Mouse (Mus musculus) stomach, embryonic 14.5 days (tissue): ENCODE data around the gene Sh3pxd2a. TPM values are rescaled to one million over a fixed set of nuclear protein-coding genes. Genes with fewer than 3 reads are reported as not detected.

Source experiments
- ATAC-seq: fragments of 200-750 bp; cut with Nextera tagmentation; 2 replicates; pipeline ENCODE4 v1.8.0; 2017; ENCODE audit warnings: low read depth, moderate TSS enrichment; ENCODE audit not compliant: insufficient number of reproducible peaks, insufficient read depth, low FRiP score
- H3K27ac ChIP-seq: fragments of 300-500 bp; sonication (generic); 2 replicates; pipeline ENCODE4 v1.5.1; 2014; ENCODE audit warnings: mild to moderate bottlenecking, low read length, moderate library complexity, mixed read lengths
- H3K27me3 ChIP-seq: fragments of 300-500 bp; sonication (generic); 2 replicates; pipeline ENCODE4 v1.6.1; 2014; ENCODE audit warnings: low read length, control low read depth, mixed read lengths; ENCODE audit not compliant: control insufficient read depth, insufficient read depth
- H3K36me3 ChIP-seq: fragments of 300-500 bp; sonication (generic); 2 replicates; pipeline ENCODE4 v1.6.1; 2014; ENCODE audit warnings: mild to moderate bottlenecking, control low read depth, low read length, moderate library complexity, mixed read lengths; ENCODE audit not compliant: control insufficient read depth, insufficient read depth
- H3K4me1 ChIP-seq: fragments of 300-500 bp; sonication (generic); 2 replicates; pipeline ENCODE4 v1.6.1; 2014; ENCODE audit warnings: low read length, control low read depth, mixed read lengths; ENCODE audit not compliant: control insufficient read depth, insufficient read depth
- H3K4me2 ChIP-seq: fragments of 300-500 bp; sonication (generic); replicated peaks from 2 replicates; pipeline ENCODE4 v1.6.1; 2014; ENCODE audit warnings: low read depth, low read length, control low read depth
- H3K4me3 ChIP-seq: fragments of 300-500 bp; sonication (generic); 2 replicates; pipeline ENCODE4 v1.5.1; 2014; ENCODE audit warnings: low read depth, low read length, control low read depth
- H3K9ac ChIP-seq: fragments of 300-500 bp; sonication (generic); replicated peaks from 2 replicates; pipeline ENCODE4 v1.6.1; 2014; ENCODE audit warnings: low read depth, mild to moderate bottlenecking, control low read depth, low read length, moderate library complexity, mixed read lengths
- H3K9me3 ChIP-seq: fragments of 300-500 bp; sonication (generic); 2 replicates; pipeline ENCODE4 v1.6.1; 2016; ENCODE audit warnings: low read depth, low read length, control low read depth; ENCODE audit not compliant: control insufficient read depth
- WGBS: fragments of 180-500 bp; shearing (Covaris S2); extraction: QIAGEN DNeasy Blood & Tissue Kit; methylation state at CpG from one replicate; pipeline ENCODE4 v1.1.7; 2014; 5-methylcytosine and 5-hydroxymethylcytosine counted together
- polyA plus RNA-seq: library from polyadenylated mRNA; unstranded; fragments of >200 nt; fragmentation: Nextera tagmentation; extraction: Ambion mirVana; gene quantifications from 2 replicates; pipeline ENCODE4 v1.2.1, GENCODE M21; 2014

The Sh3pxd2a gene
- polyA plus RNA-seq, 1 experiment from 2014 or later: 13.7 TPM

DNA sequence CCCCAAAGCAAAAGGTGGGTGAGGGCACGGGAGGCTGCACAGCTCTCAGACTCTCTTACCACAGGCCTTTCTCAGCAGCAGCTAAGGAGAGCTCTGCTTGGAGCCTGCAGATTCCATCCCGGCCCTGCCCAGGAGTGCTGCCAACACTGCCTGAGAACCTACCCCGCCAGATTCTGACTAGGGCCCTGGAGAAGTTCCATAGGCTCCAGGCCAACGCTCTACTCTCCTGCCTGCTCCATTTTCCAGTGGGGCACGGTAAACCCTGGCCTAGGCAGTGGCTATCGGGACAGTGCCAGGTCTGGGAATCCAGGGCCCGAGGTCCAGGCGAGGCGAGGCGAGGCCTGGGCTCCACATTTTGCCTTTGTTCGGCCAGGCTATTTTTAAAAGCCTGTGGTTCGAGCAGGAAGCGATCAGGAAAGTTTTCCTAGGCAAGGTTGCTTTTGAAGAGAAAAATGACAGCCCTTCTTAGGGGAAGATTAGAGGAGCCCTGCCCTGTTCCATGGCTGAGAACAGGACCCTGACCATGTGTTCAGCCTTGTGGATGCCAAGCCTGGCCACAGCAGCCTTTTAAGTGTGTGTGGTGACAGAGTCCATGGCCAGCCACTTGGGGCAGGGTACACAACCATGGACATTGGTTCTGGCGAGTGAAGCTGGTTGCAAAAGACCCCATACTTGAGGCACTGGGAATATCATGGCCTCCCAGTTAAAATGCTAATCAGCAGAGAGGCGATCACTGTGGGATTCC is 184.2 kb downstream of the Sh3pxd2a start:
- WGBS: 77% methylated on average over 15 of the region's 15 CpGs
- Histone ChIP-seq H3K27ac (peak overlapping the region; percentile 72; the same call in 1 of the 2 replicates), H3K9ac (no peak overlapping the region)

DNA sequence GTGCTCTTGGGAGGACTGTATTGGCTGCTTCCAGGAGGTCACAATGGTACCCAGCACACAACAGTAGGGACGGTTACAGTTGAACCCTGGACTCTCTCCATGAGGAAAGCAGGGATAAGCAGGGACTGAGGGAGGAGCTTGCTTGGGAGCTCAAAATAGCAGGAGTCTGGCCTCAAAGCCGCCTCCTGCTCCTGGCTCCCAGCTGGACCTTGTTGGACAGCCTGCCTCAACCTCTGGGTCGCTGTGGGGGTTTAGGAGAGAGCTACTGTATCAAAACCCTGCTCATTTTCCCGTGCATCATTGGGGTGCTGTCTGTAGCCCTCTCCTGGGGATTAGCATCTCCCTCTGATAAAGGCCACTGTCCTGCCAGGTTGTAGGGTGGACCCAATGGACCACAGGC is 184.8 kb downstream of the Sh3pxd2a start:
- ATAC-seq: no peak
- H3K4me3 ChIP-seq: no peak overlapping the region
- H3K27me3 ChIP-seq: no peaks in the 10 kb centered on the region
- peak overlapping the region; percentile 72; the same call in 1 of the 2 replicates for H3K27ac ChIP-seq
- no peaks in the 10 kb centered on the region for H3K9me3 ChIP-seq
- H3K4me1 ChIP-seq: 0 out of 2 replicates have a peak, but pooled peaks cover 9% of the 10 kb centered on the region
- no peak overlapping the region for H3K4me2 ChIP-seq
- peaks cover 60% of the 10 kb centered on the region for H3K36me3 ChIP-seq
- WGBS: 67% methylated on average over 4 of the region's 4 CpGs
- H3K9ac ChIP-seq: no peak overlapping the region

More for the DNA sequence above, 184.2 kb downstream of the Sh3pxd2a start:
- 0 out of 2 replicates have a peak, but pooled peaks cover 9% of the 10 kb centered on the region for H3K4me1 ChIP-seq
- peaks cover 64% of the 10 kb centered on the region for H3K36me3 ChIP-seq
- H3K9me3 ChIP-seq: no peaks in the 10 kb centered on the region
- H3K27me3 ChIP-seq: no peaks in the 10 kb centered on the region
- no peak for ATAC-seq
- no peak overlapping the region for H3K4me2 ChIP-seq
- no peak overlapping the region for H3K4me3 ChIP-seq

DNA sequence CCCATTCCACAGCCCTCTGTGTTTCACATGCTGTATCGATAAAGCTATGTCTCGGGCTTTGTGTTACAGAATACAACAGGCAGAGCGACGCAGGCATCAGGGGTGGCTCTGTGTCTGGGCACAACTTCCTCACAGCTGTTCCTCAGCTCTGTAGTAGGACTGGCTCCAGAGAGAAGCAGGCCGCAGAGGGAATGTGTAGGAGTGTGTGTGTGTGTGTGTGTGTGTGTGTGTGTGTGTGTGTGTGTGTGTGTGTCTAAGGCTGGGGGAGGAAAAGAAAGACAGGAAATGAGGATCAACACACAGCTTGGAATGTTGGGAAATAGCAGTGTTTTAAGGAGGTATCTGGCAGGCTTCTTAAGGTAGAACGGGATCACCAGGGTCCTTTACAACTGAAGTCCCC is 187.5 kb downstream of the Sh3pxd2a start:
- peaks cover 69% of the 10 kb centered on the region for H3K36me3 ChIP-seq

DNA sequence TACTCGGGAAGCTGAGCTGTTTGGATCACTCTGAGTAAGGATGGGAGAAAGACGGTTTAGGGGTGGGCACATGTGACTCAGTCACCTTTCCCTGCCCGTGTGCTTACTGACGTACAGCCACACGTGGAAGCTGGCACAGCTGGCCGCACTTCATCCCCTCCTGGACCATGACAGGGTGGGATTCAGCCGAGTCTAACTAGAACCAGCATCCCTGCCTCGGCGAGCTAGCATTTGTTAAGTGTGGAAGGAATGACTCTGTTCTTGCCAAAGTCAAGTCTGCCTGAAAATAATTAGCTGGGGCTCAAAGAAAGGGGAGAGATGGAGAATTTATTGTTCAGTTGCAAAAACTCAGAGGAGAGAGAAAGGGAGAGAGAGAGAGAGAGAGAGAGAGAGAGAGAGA is 193.7 kb downstream of the Sh3pxd2a start:
- Histone ChIP-seq H3K36me3 (peaks cover 69% of the 10 kb centered on the region), H3K9ac (no peak overlapping the region), H3K4me3 (no peak overlapping the region), H3K4me2 (no peak overlapping the region), H3K27me3 (no peaks in the 10 kb centered on the region), H3K9me3 (no peaks in the 10 kb centered on the region), H3K27ac (no peak overlapping the region), H3K4me1 (no peaks in the 10 kb centered on the region)
- WGBS: 81% methylated on average over 9 of the region's 9 CpGs
- ATAC-seq: no peak

More for the DNA sequence above, 187.5 kb downstream of the Sh3pxd2a start:
- peak overlapping the region; percentile 33; the same call in 1 of the 2 replicates for H3K27ac ChIP-seq
- H3K4me3 ChIP-seq: no peak overlapping the region
- 68% methylated on average over 6 of the region's 6 CpGs for WGBS
- H3K27me3 ChIP-seq: no peaks in the 10 kb centered on the region
- ATAC-seq: no peak
- H3K4me2 ChIP-seq: no peak overlapping the region
- H3K4me1 ChIP-seq: 0 out of 2 replicates have a peak, but pooled peaks cover 9% of the 10 kb centered on the region
- H3K9me3 ChIP-seq: no peaks in the 10 kb centered on the region
- no peak overlapping the region for H3K9ac ChIP-seq

DNA sequence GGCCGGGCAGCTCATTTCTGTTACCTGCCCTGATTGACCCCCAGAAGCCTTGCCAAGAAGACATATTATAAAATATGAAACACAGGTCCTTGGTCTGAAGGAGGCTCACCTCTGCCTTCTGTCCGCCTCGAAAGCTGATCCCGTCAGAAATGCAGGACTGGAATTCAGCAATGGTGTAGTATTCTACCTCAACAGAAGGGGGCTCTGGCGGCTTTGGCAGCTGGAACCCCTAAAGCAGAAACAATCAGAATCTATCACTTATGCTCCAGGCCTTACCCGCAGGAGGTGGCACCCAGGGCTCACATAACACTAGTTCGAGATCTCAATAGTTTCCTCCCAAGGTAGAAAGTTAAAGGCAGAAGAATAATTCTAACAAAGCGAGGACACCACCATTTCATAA is 194.5 kb downstream of the Sh3pxd2a start:
- no peak for ATAC-seq
- Histone ChIP-seq H3K27me3 (no peaks in the 10 kb centered on the region), H3K36me3 (peaks cover 69% of the 10 kb centered on the region), H3K4me2 (no peak overlapping the region), H3K4me1 (no peaks in the 10 kb centered on the region), H3K9ac (no peak overlapping the region), H3K4me3 (no peak overlapping the region), H3K27ac (no peak overlapping the region), H3K9me3 (no peaks in the 10 kb centered on the region)
- 54% methylated on average over 8 of the region's 8 CpGs for WGBS

DNA sequence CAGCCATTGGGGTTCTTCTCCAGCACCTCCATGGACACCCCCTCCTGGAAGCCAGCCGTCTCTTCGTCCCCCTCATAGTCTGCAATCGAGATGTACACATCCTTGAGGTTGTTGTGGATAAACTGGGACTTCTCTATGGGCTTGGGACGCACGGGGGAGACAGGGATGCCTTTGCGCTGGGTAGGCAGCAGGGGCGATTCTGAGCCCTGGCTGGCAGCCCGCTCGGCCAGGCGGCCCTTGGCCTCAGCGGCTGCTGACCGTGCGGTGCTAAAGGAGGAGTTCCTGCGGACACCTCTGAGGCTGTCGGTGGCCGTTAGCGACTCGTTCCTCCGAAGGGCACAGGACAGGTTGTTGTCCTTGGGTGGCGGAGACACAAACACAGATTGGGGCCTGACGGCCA is 197.1 kb downstream of the Sh3pxd2a start:
- no peaks in the 10 kb centered on the region for H3K4me1 ChIP-seq
- no peak overlapping the region for H3K4me2 ChIP-seq
- 93% methylated on average over 21 of the region's 21 CpGs for WGBS
- no peak overlapping the region for H3K9ac ChIP-seq
- peaks cover 55% of the 10 kb centered on the region for H3K36me3 ChIP-seq
- no peak overlapping the region for H3K4me3 ChIP-seq
- no peaks in the 10 kb centered on the region for H3K27me3 ChIP-seq
- H3K9me3 ChIP-seq: no peaks in the 10 kb centered on the region
- ATAC-seq: no peak
- no peak overlapping the region for H3K27ac ChIP-seq

DNA sequence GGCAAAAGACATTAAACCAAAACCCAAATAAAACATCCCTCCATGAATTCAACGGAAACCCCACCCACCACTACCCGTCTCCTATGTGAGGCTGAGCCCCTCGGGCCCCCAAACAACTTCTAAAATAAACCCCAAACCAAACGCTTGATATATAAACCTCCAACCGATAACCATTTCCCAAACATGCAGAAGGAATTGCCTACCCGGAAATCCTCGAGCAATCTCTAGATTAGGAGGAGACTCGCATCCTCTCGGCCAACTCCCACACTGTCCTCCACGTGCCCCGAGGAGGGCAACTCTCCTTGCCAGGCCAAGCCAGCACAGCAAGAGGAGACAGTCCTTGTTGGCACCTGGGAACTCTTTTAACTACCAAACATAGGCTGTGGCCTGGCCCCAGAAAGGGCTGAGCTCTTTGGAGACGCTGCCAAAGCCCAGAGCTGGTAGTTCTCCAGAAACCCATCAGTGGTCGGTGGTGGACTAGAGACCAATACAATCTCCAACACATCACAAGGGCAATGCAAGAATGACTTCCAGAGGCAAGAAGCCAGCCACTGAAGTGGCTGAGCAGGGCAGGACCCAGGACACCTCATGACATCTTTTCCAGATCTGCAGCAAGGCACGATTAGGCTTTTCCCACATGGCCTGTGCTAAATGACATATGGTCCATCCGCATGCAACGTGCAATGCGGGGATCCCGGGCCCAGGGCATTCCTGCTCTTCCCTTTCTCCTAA is 198.0 kb downstream of the Sh3pxd2a start:
- peaks cover 51% of the 10 kb centered on the region for H3K36me3 ChIP-seq
- no peaks in the 10 kb centered on the region for H3K27me3 ChIP-seq
- H3K9ac ChIP-seq: no peak overlapping the region
- H3K9me3 ChIP-seq: no peaks in the 10 kb centered on the region
- no peaks in the 10 kb centered on the region for H3K4me1 ChIP-seq
- no peak overlapping the region for H3K4me3 ChIP-seq
- no peak for ATAC-seq
- no peak overlapping the region for H3K27ac ChIP-seq
- 85% methylated on average over 18 of the region's 18 CpGs for WGBS
- no peak overlapping the region for H3K4me2 ChIP-seq

DNA sequence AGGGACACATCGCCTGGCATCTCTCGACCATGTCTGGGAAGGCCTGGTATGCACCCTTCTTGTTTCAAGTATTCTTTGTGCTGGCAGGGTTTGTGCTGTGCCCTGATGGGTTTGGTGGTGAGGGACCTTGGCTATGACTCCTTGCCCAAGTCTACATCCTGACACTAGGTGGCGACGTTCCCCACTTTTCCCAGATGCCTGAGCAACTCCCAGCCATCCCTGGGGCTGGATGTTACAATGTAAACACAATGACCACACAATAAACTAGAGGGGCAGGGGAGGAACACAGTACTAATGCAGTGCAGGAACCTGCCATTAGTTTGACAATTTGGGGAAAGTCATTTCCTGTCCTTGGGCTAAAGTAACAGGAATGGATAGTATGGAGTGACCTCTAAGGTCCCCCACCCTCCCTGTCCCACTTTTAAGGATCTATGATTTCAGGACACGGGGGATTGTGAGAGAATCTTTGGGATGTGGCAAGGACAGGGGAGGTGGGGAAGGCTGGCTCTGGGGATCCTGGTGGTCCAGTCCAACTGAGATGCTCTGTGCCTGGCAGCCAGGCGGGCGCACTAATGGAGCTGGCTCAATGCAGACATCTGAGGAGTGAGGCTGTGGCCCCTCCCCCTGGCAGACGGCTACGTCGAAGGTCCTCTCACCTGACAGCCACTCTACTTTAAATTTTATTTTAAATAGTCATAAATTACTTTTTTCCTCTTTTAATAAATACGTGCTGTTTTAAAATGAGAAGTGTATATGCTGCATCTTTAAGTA is 199.7 kb downstream of the Sh3pxd2a start:
- H3K27me3 ChIP-seq: no peaks in the 10 kb centered on the region
- H3K9ac ChIP-seq: no peak overlapping the region
- 39% methylated on average over 11 of the region's 11 CpGs for WGBS
- no peaks in the 10 kb centered on the region for H3K4me1 ChIP-seq
- no peak overlapping the region for H3K27ac ChIP-seq
- ATAC-seq: 0 out of 2 replicates have a peak, but pooled peaks have one; percentile 50
- H3K4me2 ChIP-seq: no peak overlapping the region
- no peaks in the 10 kb centered on the region for H3K9me3 ChIP-seq
- H3K4me3 ChIP-seq: no peak overlapping the region
- peaks cover 44% of the 10 kb centered on the region for H3K36me3 ChIP-seq
